Mouse (Mus musculus): ENCODE measurements around the gene Rps18.

GRCm38 (mm10) chr17:33940981-33941380 lies 14.8 kb downstream of the Rps18 start:
- TF ChIP-seq POLR2A (IDR thresholded peaks at IDR 0.05; ENCODE audit: control insufficient read depth, low read depth, low read length), result no peak
- TF ChIP-seq CTCF (IDR thresholded peaks at IDR 0.05; ENCODE audit: control insufficient read depth, insufficient read depth, insufficient replicate concordance, low read depth, low read length), result no peak

Data from testis, adult 2 months (tissue).